Mouse (Mus musculus): ENCODE results near the gene Mfsd4a.

Gene Mfsd4a

DNA sequence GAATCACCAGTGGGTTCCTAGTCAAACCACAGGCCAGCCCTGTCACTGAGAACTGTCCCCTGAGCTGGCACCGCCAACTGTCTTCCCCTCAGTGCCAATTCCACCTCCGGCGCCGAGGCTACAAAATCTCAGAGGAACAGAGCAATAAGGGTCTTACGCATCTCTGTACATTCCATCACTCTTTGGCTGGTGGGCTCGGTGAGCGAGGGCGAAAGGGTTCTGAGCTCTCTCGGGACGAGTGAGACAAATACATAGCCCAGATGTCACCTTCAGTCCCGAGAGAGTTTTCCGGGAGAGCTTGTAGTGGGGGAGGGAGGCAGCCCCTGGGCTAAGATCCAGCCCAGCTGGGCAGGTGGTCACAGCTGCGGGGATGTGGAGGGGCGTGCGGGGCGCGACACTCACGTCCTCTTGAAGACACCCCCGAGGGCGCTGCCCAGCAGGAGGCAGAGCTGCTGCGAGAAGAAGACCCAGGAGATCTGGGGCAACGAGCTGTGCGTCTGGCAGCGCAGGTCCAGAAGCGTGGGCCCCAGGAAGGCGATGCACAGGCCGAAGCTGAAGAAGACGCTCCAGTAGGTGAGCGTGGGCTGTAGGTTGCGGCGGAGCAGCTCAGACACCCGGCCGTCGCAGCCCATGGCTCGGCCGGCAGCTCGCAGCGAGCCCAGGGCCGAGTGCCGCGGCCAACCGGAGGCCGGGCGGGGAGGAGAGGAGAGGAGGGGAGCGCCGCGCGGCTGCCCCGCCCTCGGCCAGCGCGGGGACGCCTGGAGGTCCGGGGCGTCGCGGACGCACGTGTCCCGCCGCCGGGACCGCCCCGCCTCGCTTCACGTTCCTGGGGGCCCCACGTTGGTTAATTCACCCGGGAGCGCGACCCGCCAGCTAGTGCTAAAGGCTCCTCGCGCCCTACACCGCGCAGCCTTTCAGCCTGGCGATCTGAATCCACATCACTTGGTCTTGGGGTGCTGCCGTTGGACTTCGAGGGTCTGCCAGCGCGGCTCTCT is at the start of gene Mfsd4a:
Mfsd4a (minus strand) TSS at position 802 of the 995 bp plus-strand sequence.
- DNase-seq (ENCODE audit: extremely low read depth, low read depth): no peak

DNA sequence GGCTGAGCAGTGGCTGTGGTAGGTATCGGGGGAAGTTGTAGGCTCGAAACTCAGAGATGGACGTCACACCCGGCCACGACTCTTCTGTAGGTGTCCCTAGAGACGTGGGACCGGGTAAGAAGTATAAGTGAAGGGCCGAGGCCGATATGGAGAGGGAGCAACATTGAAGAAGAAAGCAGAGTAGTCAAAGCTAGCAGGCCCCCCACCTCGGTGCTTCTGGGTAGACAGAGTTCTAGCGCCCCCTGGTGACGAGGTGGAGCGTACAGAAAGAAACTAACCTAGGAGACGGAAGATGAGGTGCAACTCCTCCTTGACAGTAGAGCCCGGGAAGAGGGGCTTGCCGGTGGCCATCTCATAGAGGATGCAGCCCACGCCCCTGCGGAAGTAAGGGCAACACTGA is 48.7 kb upstream of the Mfsd4a start:
- DNase-seq (ENCODE audit: extremely low read depth, low read depth): no peak

DNA sequence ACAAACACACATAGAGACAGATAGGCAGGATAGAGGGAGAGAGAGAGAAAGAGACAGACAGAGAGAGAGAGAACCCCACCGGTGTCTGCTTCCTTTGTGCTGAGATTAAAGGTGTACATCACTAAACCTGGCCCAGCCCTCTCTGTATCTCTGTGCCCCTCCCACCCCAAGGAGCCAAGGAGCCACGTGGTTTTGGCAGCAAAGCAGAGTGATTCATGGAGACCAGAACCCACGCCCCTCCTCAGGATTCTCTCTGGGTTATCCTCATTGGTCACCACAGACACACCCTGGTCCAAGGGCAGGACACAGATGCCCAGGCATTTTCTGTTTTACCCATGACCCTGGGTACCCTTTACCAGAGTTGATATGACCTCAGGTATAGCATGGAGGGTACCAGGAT is 45.2 kb upstream of the Mfsd4a start:
- no peak for DNase-seq (ENCODE audit: extremely low read depth, low read depth)

DNA sequence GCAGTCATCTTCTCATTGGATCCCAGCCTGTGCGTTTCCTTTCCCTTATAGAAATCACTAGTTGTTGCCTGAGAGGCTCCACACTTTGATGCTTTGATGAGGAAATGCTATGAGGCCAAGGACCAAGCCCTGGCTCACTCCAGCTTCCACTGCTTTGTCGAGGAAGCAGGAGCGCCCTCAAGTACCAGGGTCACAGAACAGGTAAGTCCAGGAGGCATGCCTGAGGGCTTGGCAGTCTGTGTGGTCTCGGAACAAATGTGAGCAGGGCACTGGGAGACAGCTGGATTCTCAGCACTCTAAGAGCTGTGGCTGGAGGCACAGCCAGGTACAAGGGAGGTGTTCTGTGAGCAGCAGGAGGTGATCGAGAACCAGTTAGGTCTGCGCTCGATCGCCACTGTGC is 44.6 kb upstream of the Mfsd4a start:
- DNase-seq (ENCODE audit: extremely low read depth, low read depth): no peak

DNA sequence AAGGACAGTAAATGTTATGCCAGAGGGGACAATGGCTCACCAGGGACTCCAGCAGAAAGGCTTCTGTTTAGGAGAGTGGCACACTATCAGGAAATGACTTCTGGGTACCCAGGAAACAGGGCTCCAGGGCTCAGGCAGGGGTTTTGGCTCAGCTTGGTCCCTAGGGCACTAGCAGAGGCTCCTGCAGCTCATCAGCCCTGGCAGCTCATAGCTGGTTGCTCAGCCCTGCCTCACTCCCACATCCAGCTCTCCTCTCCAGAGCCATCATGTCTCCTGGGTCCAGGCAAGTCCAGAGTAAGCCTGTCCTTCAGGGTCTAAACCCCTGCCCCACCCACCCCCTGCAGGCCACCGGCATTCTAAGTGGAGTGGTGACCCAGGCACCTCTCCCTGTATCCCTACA is 43.5 kb upstream of the Mfsd4a start:
- no peak for DNase-seq (ENCODE audit: extremely low read depth, low read depth)

DNA sequence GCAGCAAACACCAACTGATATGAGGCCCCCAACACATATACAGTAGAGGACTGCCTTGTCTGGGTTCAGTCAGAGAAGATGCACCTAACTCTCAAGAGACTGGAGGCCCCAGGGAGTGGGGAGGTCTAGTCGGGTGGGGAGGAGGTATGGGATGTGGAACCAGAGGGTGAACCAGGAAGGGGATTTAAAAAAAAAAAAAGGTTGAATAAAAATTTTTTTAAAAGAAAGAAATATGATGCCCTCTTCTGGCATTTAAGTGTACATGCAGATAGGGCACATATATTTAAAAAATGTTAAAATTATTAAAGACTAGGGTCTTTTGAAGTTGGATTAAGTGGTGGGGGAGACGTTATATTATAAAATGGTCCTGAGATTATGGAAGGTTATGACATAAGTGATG is 41.5 kb upstream of the Mfsd4a start:
- DNase-seq (ENCODE audit: extremely low read depth, low read depth): no peak

GRCm38 (mm10) chr1:132104353-132104752 is 36.5 kb upstream of the Mfsd4a start:
- no peak for DNase-seq (ENCODE audit: extremely low read depth, low read depth)

DNA sequence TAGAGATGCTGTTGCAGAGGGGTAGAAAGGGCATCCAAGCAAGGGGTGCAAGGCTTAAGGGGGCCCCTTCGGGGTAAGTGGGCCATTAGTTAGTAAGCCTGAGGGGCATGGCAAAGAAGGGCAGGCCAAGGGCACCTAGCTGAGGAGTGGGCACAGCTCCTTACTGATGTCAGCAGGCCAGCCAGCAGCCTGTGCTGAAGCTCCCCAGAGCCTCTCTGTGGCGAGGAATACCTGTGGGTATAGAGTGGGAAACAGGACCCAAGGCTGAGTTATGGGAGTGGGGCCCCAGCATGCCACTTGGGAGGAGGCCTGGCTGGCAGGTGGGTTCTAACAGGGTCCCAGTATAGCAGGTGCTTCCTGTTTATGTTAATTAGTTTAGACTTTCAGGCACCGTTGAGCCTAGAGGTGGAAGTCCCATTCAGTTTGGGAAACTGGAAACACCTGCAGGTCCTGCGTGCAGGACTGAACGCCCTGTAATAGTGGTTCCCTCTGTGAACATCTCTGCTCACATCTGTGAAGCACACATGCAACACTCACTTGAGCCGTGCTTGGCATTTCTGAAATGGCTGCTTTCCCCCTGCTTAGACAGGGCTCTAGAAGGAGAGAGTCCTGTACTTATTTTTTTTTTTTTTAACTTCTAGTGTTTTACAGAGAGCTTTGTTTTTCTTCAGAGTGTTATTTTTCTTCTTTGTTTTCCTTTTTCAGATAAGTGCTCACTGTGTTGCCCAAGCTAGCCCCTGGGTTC is 34.3 kb upstream of the Mfsd4a start:
- no peak for DNase-seq (ENCODE audit: extremely low read depth, low read depth)

GRCm38 (mm10) chr1:132099775-132100174 is 31.9 kb upstream of the Mfsd4a start:
- peak; percentile 43 for DNase-seq (ENCODE audit: extremely low read depth, low read depth)

GRCm38 (mm10) chr1:132099016-132099415 is 31.2 kb upstream of the Mfsd4a start:
- no peak for DNase-seq (ENCODE audit: extremely low read depth, low read depth)

GRCm38 (mm10) chr1:132098076-132098475 is 30.2 kb upstream of the Mfsd4a start:
- DNase-seq (ENCODE audit: extremely low read depth, low read depth): no peak

GRCm38 (mm10) chr1:132095356-132096004 is 27.6 kb upstream of the Mfsd4a start:
- peak; percentile 70 for DNase-seq (ENCODE audit: extremely low read depth, low read depth)

DNA sequence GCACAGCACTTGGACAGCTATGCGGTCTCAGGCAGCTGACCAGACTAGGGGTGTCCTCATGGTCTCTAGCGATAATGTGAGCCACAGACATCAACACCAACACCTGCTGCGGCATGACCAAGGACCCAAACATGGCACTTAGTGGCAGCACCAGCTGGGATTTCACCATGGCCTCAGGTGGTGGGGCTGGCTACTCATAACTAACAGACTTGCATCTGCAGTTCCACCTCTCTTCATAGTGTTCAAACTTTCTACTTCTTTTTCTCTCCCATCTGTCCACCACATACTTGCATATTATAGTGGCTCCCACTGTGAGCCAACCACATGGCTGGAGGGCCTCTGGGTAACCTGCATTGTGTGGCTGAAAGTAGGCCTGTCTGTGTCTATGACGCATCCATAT is 25.4 kb upstream of the Mfsd4a start:
- DNase-seq (ENCODE audit: extremely low read depth, low read depth): no peak

GRCm38 (mm10) chr1:132090266-132090665 is 22.4 kb upstream of the Mfsd4a start:
- no peak for DNase-seq (ENCODE audit: extremely low read depth, low read depth)

DNA sequence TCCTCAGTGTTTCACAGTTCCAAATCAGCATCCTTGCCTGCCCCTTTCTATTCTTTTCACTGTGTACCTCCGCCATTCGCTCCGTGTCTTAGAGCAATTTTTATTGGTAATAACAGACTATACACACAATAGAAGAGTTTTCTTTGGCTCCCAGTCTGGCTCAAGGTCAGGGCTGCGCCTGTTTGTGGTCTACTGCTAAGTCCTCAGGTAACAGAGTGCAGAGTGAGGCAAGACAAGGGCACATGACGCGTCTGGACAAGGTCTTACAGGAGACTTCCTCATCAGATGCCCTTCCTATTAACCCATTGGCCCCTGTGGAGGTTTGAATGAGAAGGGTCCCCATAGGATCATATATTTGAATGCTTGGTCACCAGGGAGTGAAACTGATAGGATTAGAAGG is 21.9 kb upstream of the Mfsd4a start:
- no peak for DNase-seq (ENCODE audit: extremely low read depth, low read depth)

DNA sequence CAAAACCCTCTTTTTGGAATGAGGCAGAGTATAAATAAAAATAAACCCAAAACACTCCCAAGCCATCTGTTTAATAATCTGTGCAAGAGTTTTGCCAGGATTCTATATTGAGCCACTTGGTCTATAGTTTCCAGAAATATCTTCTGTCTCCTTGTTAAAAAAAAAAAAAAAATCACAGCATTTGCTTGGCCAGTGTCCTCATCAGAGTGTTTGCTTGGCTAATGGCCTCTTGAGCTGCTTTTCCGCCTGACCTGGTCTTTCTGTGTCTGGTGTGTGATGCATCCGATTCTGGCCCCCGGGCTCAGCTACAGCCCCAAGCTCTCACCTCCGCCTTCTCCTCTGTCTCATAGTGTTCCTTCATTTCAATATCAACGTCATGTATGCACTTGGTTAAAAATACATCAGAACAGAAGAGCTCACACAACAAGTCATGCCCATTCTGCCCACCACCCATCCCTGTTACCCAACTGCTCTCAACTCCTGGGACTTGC is 20.4 kb upstream of the Mfsd4a start:
- DNase-seq (ENCODE audit: extremely low read depth, low read depth): no peak

GRCm38 (mm10) chr1:132085181-132086049 is 17.6 kb upstream of the Mfsd4a start:
- peak; percentile 76 for DNase-seq (ENCODE audit: extremely low read depth, low read depth)

- DNase-seq (ENCODE audit: extremely low read depth, low read depth): no peak
These were observed 10.6 kb upstream of the Mfsd4a start for GRCm38 (mm10) chr1:132078413-132078812.

DNA sequence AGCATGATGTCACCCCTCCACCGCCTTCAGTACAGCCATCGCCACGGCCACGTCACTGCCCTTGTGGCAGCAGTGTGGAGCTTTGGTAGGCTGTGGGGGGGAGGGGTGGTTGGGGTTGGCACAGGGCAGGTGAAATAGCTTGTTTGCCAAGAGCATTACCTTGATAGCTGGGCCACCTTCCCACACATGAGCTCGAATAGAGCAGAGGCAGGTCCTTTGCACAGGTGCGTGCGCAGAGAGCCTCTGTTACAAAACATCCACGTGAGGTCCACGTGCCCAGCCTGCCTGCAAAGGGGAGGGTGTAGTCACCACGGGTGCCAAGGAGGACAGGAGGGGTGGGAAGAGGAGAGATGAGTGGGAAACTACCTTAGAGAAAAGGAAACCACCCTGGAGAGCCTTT is 7.7 kb upstream of the Mfsd4a start:
- no peak for DNase-seq (ENCODE audit: extremely low read depth, low read depth)

- DNase-seq (ENCODE audit: extremely low read depth, low read depth): no peak
These were observed 2.8 kb upstream of the Mfsd4a start for GRCm38 (mm10) chr1:132070659-132071058.

DNA sequence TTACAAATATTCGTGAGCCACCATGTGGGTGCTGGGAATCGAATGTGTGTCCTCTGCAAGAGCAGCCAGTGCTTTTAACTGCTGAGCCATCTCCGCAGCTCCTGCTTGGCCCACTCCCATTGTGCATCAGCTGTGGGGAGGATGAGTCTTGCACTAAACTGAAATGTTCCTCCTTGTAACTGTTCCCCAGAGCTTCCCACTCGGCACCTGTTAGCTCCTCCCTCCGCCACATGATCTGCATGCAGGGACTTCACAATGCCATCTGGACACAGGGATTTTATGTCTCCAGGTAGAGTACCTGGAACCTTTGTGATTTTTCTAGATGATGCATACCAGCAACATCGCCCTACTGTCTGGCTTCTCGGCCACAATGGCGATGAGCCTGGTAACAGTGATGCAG is 1.6 kb upstream of the Mfsd4a start:
- no peak for DNase-seq (ENCODE audit: extremely low read depth, low read depth)

Data from MEL-GATA-1-ER (cell line).